Mouse (Mus musculus) embryonic fibroblast, embryonic 13.5 days (primary cell): ENCODE data around the gene 4930518I15Rik.

Experiments used
- CTCF ChIP-seq: IDR thresholded peaks from 2 replicates; pipeline ENCODE4 v1.5.1; 2011; ENCODE audit warnings: mild to moderate bottlenecking, control low read depth, low read length, moderate library complexity, borderline replicate concordance; ENCODE audit not compliant: insufficient read depth
- POLR2A ChIP-seq: IDR thresholded peaks from 2 replicates; pipeline ENCODE4 v1.6.1; 2011; ENCODE audit warnings: low read depth, mild to moderate bottlenecking, control low read depth, low read length, moderate library complexity

GRCm38 (mm10) chr2:156879541-156879940 is 21.8 kb upstream of the 4930518I15Rik start:
- TF ChIP-seq CTCF, result no peak
- no peak for TF ChIP-seq POLR2A
